Mouse (Mus musculus): Measurements from ENCODE around the gene Tmem177. TPM values are rescaled to one million over a fixed set of nuclear protein-coding genes. Genes with fewer than 3 reads are reported as not detected.

The Tmem177 gene
- 4.0 and 4.2 TPM in 2 replicates for polyA plus RNA-seq (2015; fragmentation: Nextera tagmentation; extraction: Ambion mirVana)

GRCm38 (mm10) chr1:119912953-119913814 is at the start of gene Tmem177:
Tmem177 (minus strand) TSS chr1:119913208.
- peak within 1 kb of the TSS; percentile 72 for H3K9ac ChIP-seq (ENCODE audit: low read depth, low read length)
- peak; percentile 95 for ATAC-seq (ENCODE audit: low read depth)
- no peaks in the 10 kb centered on the region for H3K36me3 ChIP-seq (ENCODE audit: control insufficient read depth, insufficient read depth)
- H3K9me3 ChIP-seq (replicated peaks; ENCODE audit: control insufficient read depth, low read length) = no peaks in the 10 kb centered on the region
- H3K4me1 ChIP-seq (ENCODE audit: control insufficient read depth, low read depth, low read length) = peaks cover 10% of the 10 kb centered on the region
- H3K4me2 ChIP-seq (ENCODE audit: low read depth, low read length) = peak within 1 kb of the TSS; percentile 82
- peak within 1 kb of the TSS; percentile 74 for H3K27ac ChIP-seq (ENCODE audit: low read length)
- H3K4me3 ChIP-seq (ENCODE audit: low read depth, low read length) = peak within 1 kb of the TSS; percentile 77
- H3K27me3 ChIP-seq (ENCODE audit: control insufficient read depth, insufficient read depth, low read depth, low read length) = no peaks in the 10 kb centered on the region
- 8% methylated on average over 42 of the region's 42 CpGs for WGBS (ENCODE audit: insufficient replicate concordance)

DNA sequence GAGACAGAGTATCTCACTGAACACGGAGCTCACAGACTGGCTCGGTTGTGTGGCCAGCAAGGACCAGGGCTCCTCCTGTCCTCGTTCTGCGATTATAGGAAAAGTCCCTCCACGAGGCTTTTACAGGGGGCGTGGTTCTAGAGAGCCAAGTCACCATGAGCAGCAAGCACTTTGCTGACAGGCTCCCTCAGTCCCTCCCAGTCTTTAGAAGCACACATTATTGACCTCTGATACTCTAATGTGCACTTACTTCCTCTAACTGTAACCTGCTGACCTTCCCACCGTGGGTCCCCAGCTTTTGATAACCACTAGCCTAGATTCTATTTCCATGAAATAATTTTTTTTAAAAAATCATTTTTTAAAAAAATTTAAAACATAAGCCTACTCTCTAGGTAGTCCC is 46.9 kb upstream of the Tmem177 start:
- 47% methylated on average over 7 of the region's 7 CpGs for WGBS (ENCODE audit: insufficient replicate concordance)
- Histone ChIP-seq H3K9ac (ENCODE audit: low read depth, low read length) (no peak overlapping the region), H3K9me3 (replicated peaks; ENCODE audit: control insufficient read depth, low read length) (no peaks in the 10 kb centered on the region)

DNA sequence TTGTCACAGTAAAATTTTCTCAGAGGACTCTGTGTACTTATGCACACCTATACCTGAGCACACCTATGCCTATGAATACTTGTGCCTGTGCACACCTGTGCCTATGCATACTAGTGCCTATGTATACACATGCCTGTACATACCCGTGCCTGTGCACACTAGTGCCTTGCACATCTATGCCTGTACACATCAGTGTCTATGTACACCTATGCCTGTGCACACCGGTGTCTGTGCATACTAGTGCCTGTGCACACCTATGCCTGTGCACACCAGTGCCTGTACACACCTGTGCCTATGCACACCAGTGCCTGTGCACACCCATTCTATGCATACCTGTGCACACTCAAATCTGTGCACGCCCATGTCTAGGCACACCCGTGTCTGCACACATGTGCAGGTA is 46.5 kb upstream of the Tmem177 start:
- no peak for ATAC-seq (ENCODE audit: low read depth)

More for the DNA sequence above, 46.9 kb upstream of the Tmem177 start:
- H3K4me2 ChIP-seq (ENCODE audit: low read depth, low read length) = no peak overlapping the region
- no peaks in the 10 kb centered on the region for H3K4me1 ChIP-seq (ENCODE audit: control insufficient read depth, low read depth, low read length)
- no peaks in the 10 kb centered on the region for H3K36me3 ChIP-seq (ENCODE audit: control insufficient read depth, insufficient read depth)
- no peak overlapping the region for H3K27ac ChIP-seq (ENCODE audit: low read length)
- ATAC-seq (ENCODE audit: low read depth) = no peak
- no peaks in the 10 kb centered on the region for H3K27me3 ChIP-seq (ENCODE audit: control insufficient read depth, insufficient read depth, low read depth, low read length)
- no peak overlapping the region for H3K4me3 ChIP-seq (ENCODE audit: low read depth, low read length)

DNA sequence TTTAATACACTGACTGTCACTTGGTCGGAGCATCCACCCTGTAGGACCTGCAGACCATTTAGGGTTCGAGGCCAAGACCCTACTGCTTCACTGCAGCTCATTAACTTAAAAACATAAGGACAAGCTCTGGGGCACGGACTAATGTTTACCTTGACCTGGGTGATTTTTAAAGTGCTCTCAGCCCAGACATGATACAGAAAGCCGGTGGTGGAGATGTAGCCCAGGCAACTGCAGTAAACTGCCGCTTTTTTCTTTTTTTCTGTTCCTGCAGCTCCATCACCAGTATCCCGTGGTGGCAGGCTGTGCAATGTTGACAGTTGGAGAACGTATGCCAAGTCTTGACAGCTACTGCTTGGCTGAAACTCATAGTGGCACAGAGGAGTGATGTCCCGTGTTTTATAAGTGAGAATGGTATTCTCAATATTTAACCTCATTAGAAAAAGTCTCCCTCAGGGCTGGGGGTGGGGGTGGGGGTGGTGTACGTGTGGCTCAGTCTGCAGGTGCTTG is 44.8 kb upstream of the Tmem177 start:
- ATAC-seq (ENCODE audit: low read depth) = no peak
- WGBS (ENCODE audit: insufficient replicate concordance) = 43% methylated on average over 9 of the region's 9 CpGs
- H3K4me1 ChIP-seq (ENCODE audit: control insufficient read depth, low read depth, low read length) = no peaks in the 10 kb centered on the region

More for the DNA sequence above, 46.5 kb upstream of the Tmem177 start:
- no peaks in the 10 kb centered on the region for H3K27me3 ChIP-seq (ENCODE audit: control insufficient read depth, insufficient read depth, low read depth, low read length)
- H3K9ac ChIP-seq (ENCODE audit: low read depth, low read length) = no peak overlapping the region
- H3K9me3 ChIP-seq (replicated peaks; ENCODE audit: control insufficient read depth, low read length) = no peaks in the 10 kb centered on the region
- H3K27ac ChIP-seq (ENCODE audit: low read length) = no peak overlapping the region
- WGBS (ENCODE audit: insufficient replicate concordance) = 74% methylated on average over 4 of the region's 4 CpGs
- H3K4me3 ChIP-seq (ENCODE audit: low read depth, low read length) = no peak overlapping the region
- no peak overlapping the region for H3K4me2 ChIP-seq (ENCODE audit: low read depth, low read length)
- no peaks in the 10 kb centered on the region for H3K36me3 ChIP-seq (ENCODE audit: control insufficient read depth, insufficient read depth)
- H3K4me1 ChIP-seq (ENCODE audit: control insufficient read depth, low read depth, low read length) = no peaks in the 10 kb centered on the region

GRCm38 (mm10) chr1:119954680-119955079 is 41.7 kb upstream of the Tmem177 start:
- Histone ChIP-seq H3K36me3 (ENCODE audit: control insufficient read depth, insufficient read depth) (no peaks in the 10 kb centered on the region), H3K4me2 (ENCODE audit: low read depth, low read length) (no peak overlapping the region), H3K9ac (ENCODE audit: low read depth, low read length) (no peak overlapping the region), H3K9me3 (replicated peaks; ENCODE audit: control insufficient read depth, low read length) (no peaks in the 10 kb centered on the region), H3K27ac (ENCODE audit: low read length) (no peak overlapping the region), H3K27me3 (ENCODE audit: control insufficient read depth, insufficient read depth, low read depth, low read length) (no peaks in the 10 kb centered on the region), H3K4me1 (ENCODE audit: control insufficient read depth, low read depth, low read length) (no peaks in the 10 kb centered on the region), H3K4me3 (ENCODE audit: low read depth, low read length) (no peak overlapping the region)
- no peak for ATAC-seq (ENCODE audit: low read depth)
- 62% methylated on average over 2 of the region's 2 CpGs for WGBS (ENCODE audit: insufficient replicate concordance)

More for the DNA sequence above, 44.8 kb upstream of the Tmem177 start:
- no peaks in the 10 kb centered on the region for H3K27me3 ChIP-seq (ENCODE audit: control insufficient read depth, insufficient read depth, low read depth, low read length)
- no peak overlapping the region for H3K4me3 ChIP-seq (ENCODE audit: low read depth, low read length)
- no peak overlapping the region for H3K9ac ChIP-seq (ENCODE audit: low read depth, low read length)
- no peaks in the 10 kb centered on the region for H3K9me3 ChIP-seq (replicated peaks; ENCODE audit: control insufficient read depth, low read length)
- H3K27ac ChIP-seq (ENCODE audit: low read length) = no peak overlapping the region
- no peak overlapping the region for H3K4me2 ChIP-seq (ENCODE audit: low read depth, low read length)
- H3K36me3 ChIP-seq (ENCODE audit: control insufficient read depth, insufficient read depth) = no peaks in the 10 kb centered on the region

DNA sequence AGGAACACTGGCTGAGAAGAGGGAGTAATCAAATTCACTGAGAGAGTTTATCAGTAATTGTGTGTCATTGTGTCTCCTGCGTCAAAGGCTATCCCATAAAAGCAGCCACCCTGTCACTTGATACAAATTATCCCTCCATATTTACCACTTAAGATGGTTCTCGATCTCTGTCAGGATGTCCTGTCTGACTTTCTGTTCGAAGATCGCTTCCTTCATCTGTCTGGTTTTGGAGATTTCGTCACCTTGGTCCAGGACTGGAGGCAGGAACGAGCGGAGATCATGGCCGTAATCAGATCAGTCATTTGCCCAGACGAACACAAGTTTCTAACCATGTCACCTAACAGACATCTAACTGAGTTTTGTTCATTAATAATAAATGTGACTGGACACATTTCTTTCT is 40.4 kb upstream of the Tmem177 start:
- Histone ChIP-seq H3K4me2 (ENCODE audit: low read depth, low read length) (no peak overlapping the region), H3K9ac (ENCODE audit: low read depth, low read length) (no peak overlapping the region), H3K27me3 (ENCODE audit: control insufficient read depth, insufficient read depth, low read depth, low read length) (no peaks in the 10 kb centered on the region), H3K36me3 (ENCODE audit: control insufficient read depth, insufficient read depth) (no peaks in the 10 kb centered on the region), H3K4me1 (ENCODE audit: control insufficient read depth, low read depth, low read length) (no peaks in the 10 kb centered on the region), H3K9me3 (replicated peaks; ENCODE audit: control insufficient read depth, low read length) (no peaks in the 10 kb centered on the region), H3K27ac (ENCODE audit: low read length) (no peak overlapping the region), H3K4me3 (ENCODE audit: low read depth, low read length) (no peak overlapping the region)
- 65% methylated on average over 9 of the region's 9 CpGs for WGBS (ENCODE audit: insufficient replicate concordance)
- no peak for ATAC-seq (ENCODE audit: low read depth)

- H3K9ac ChIP-seq (ENCODE audit: low read depth, low read length) = no peak overlapping the region
- H3K36me3 ChIP-seq (ENCODE audit: control insufficient read depth, insufficient read depth) = no peaks in the 10 kb centered on the region
- H3K9me3 ChIP-seq (replicated peaks; ENCODE audit: control insufficient read depth, low read length) = no peaks in the 10 kb centered on the region
- no peak overlapping the region for H3K4me2 ChIP-seq (ENCODE audit: low read depth, low read length)
- no peaks in the 10 kb centered on the region for H3K27me3 ChIP-seq (ENCODE audit: control insufficient read depth, insufficient read depth, low read depth, low read length)
- H3K4me1 ChIP-seq (ENCODE audit: control insufficient read depth, low read depth, low read length) = no peaks in the 10 kb centered on the region
- no peak overlapping the region for H3K4me3 ChIP-seq (ENCODE audit: low read depth, low read length)
- whole genome bisulfite sequencing (ENCODE audit: insufficient replicate concordance) = 82% methylated on average over 8 of the region's 8 CpGs
- no peak for ATAC-seq (ENCODE audit: low read depth)
- no peak overlapping the region for H3K27ac ChIP-seq (ENCODE audit: low read length)
Observed at GRCm38 (mm10) chr1:119950086-119950485, 37.1 kb upstream of the Tmem177 start.

- H3K36me3 ChIP-seq (ENCODE audit: control insufficient read depth, insufficient read depth) = no peaks in the 10 kb centered on the region
- H3K9ac ChIP-seq (ENCODE audit: low read depth, low read length) = no peak overlapping the region
- no peak overlapping the region for H3K4me3 ChIP-seq (ENCODE audit: low read depth, low read length)
- ATAC-seq (ENCODE audit: low read depth) = no peak
- H3K27me3 ChIP-seq (ENCODE audit: control insufficient read depth, insufficient read depth, low read depth, low read length) = no peaks in the 10 kb centered on the region
- no peaks in the 10 kb centered on the region for H3K4me1 ChIP-seq (ENCODE audit: control insufficient read depth, low read depth, low read length)
- no peak overlapping the region for H3K27ac ChIP-seq (ENCODE audit: low read length)
- H3K9me3 ChIP-seq (replicated peaks; ENCODE audit: control insufficient read depth, low read length) = no peaks in the 10 kb centered on the region
- 30% methylated on average over 7 of the region's 7 CpGs for WGBS (ENCODE audit: insufficient replicate concordance)
- no peak overlapping the region for H3K4me2 ChIP-seq (ENCODE audit: low read depth, low read length)
Observed at GRCm38 (mm10) chr1:119936861-119937260, 23.9 kb upstream of the Tmem177 start.

- no peak for ATAC-seq (ENCODE audit: low read depth)
- no peak overlapping the region for H3K4me2 ChIP-seq (ENCODE audit: low read depth, low read length)
- no peaks in the 10 kb centered on the region for H3K9me3 ChIP-seq (replicated peaks; ENCODE audit: control insufficient read depth, low read length)
- no peaks in the 10 kb centered on the region for H3K36me3 ChIP-seq (ENCODE audit: control insufficient read depth, insufficient read depth)
- no peaks in the 10 kb centered on the region for H3K4me1 ChIP-seq (ENCODE audit: control insufficient read depth, low read depth, low read length)
- WGBS (ENCODE audit: insufficient replicate concordance) = 62% methylated on average over 4 of the region's 4 CpGs
- no peak overlapping the region for H3K9ac ChIP-seq (ENCODE audit: low read depth, low read length)
- H3K27ac ChIP-seq (ENCODE audit: low read length) = no peak overlapping the region
- H3K4me3 ChIP-seq (ENCODE audit: low read depth, low read length) = no peak overlapping the region
- no peaks in the 10 kb centered on the region for H3K27me3 ChIP-seq (ENCODE audit: control insufficient read depth, insufficient read depth, low read depth, low read length)
Observed at GRCm38 (mm10) chr1:119931421-119932150, 18.6 kb upstream of the Tmem177 start.

Measured in liver, embryonic 16.5 days (tissue).